Mouse (Mus musculus) G1E-ER4 (cell line): ENCODE measurements around the gene Dnmt3a. TPM values are rescaled to one million over a fixed set of nuclear protein-coding genes. Genes with fewer than 3 reads are reported as not detected.

ENCODE experiments used
- GATA1 ChIP-seq: IDR thresholded peaks from one replicate; pipeline ENCODE4 v1.8.0; 2012; ENCODE audit warnings: low read length, inconsistent platforms
- polyA plus RNA-seq: library from polyadenylated mRNA; stranded (reverse); fragments of >175 nt; gene quantifications from 2 replicates; pipeline ENCODE4 v1.2.3, GENCODE M21; 2012

The Dnmt3a gene
- polyA plus RNA-seq, 1 experiment: 0.01 TPM

- TF ChIP-seq GATA1: no peak
Measured at GRCm38 (mm10) chr12:3833059-3833760, 27.4 kb downstream of the Dnmt3a start.

GRCm38 (mm10) chr12:3833851-3834273, 28.1 kb downstream of the Dnmt3a start:
- no peak for TF ChIP-seq GATA1

GRCm38 (mm10) chr12:3834373-3835314, 28.8 kb downstream of the Dnmt3a start:
- no peak for TF ChIP-seq GATA1

GRCm38 (mm10) chr12:3835576-3835975, 29.8 kb downstream of the Dnmt3a start:
- no peak for TF ChIP-seq GATA1

- no peak for TF ChIP-seq GATA1
Measured at GRCm38 (mm10) chr12:3837081-3837832, 31.4 kb downstream of the Dnmt3a start.

- no peak for TF ChIP-seq GATA1
Measured at GRCm38 (mm10) chr12:3838009-3838408, 32.2 kb downstream of the Dnmt3a start.

GRCm38 (mm10) chr12:3839662-3840061, 33.9 kb downstream of the Dnmt3a start:
- TF ChIP-seq GATA1: no peak

- TF ChIP-seq GATA1: no peak
Measured at GRCm38 (mm10) chr12:3841121-3841520, 35.3 kb downstream of the Dnmt3a start.

GRCm38 (mm10) chr12:3842843-3843242, 37.0 kb downstream of the Dnmt3a start:
- TF ChIP-seq GATA1: no peak

GRCm38 (mm10) chr12:3843371-3843861, 37.6 kb downstream of the Dnmt3a start:
- no peak for TF ChIP-seq GATA1

- no peak for TF ChIP-seq GATA1
Measured at GRCm38 (mm10) chr12:3843918-3844317, 38.1 kb downstream of the Dnmt3a start.

GRCm38 (mm10) chr12:3844335-3844734, 38.5 kb downstream of the Dnmt3a start:
- no peak for TF ChIP-seq GATA1

- no peak for TF ChIP-seq GATA1
Measured at GRCm38 (mm10) chr12:3849481-3849880, 43.7 kb downstream of the Dnmt3a start.

GRCm38 (mm10) chr12:3850165-3850564, 44.4 kb downstream of the Dnmt3a start:
- no peak for TF ChIP-seq GATA1

- no peak for TF ChIP-seq GATA1
Measured at GRCm38 (mm10) chr12:3850731-3851130, 44.9 kb downstream of the Dnmt3a start.

GRCm38 (mm10) chr12:3851179-3851578, 45.4 kb downstream of the Dnmt3a start:
- TF ChIP-seq GATA1: no peak

GRCm38 (mm10) chr12:3852521-3852920, 46.7 kb downstream of the Dnmt3a start:
- TF ChIP-seq GATA1: no peak
